Mouse (Mus musculus): ENCODE measurements around the gene Bcl2a1b.
"Not testable (repeated sequence)": the region's sequence is repeated elsewhere in the genome, so short reads cannot be mapped to it uniquely, and the experiment has no call there.

Gene Bcl2a1b
- long read RNA-seq, experiment 1, transcript Bcl2a1b-201 (2 exons, 817 nt), result major isoform, 8 of 11 reads
- long read RNA-seq, experiment 1, partial matches to known transcripts, result 0 of 11 reads
- long read RNA-seq, experiment 1, other reads (novel, unspliced or antisense), result 3 of 11 reads
- long read RNA-seq, experiment 2, transcript Bcl2a1b-201 (2 exons, 817 nt), result major isoform, 6 of 6 reads
- long read RNA-seq, experiment 2, partial matches to known transcripts, result 0 of 6 reads
- long read RNA-seq, experiment 2, other reads (novel, unspliced or antisense), result 0 of 6 reads

DNA sequence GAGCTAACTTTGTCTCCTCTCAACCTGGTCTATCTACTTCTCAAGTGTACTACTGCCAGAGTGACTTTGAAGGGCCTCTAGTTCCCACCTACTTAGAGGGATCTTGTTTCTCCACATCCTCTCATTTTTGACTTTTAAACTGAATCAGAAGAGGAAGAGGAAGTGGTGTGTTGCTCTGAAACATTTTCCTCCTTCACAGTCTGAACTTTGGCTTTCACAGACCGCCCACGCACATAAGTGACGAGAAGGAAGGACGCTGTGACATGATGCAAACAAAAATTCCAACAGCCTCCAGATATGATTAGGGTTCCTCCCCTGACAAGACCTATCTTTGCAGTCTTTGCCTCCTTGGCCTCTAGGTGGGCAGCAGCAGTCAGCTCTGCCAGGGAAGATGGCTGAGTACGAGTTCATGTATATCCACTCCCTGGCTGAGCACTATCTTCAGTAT lies at the start of gene Bcl2a1b, which contains the start of gene Gm29094:
Gene Bcl2a1b, plus strand, starts transcription at position 241 of the 448 bp plus-strand sequence.
Gene Gm29094, plus strand, starts transcription at position 411 of the 448 bp plus-strand sequence.
- intact Hi-C loops (cut with DNase I), result not testable (repeated sequence)

DNA sequence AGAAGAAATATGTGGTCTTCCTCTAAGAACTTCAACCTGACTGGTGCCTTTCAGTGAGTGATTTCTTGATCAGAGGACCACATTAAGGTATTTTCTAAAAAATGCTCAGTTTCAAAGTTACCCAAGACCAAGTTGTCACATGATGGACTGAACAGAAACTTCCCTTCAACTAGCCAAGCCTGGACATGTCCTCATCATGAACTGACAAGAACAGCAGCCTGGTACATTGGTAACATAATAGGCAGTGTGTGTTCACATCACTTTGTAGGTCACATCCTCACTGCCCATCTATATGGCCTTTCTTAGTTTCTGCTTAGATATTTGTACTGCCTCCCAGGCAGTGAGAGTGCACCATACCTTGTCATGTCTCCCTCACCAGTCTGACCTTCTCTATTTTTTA lies 26.5 kb upstream of the Bcl2a1b start:
- intact Hi-C loops (cut with DNase I), result not testable (repeated sequence)

DNA sequence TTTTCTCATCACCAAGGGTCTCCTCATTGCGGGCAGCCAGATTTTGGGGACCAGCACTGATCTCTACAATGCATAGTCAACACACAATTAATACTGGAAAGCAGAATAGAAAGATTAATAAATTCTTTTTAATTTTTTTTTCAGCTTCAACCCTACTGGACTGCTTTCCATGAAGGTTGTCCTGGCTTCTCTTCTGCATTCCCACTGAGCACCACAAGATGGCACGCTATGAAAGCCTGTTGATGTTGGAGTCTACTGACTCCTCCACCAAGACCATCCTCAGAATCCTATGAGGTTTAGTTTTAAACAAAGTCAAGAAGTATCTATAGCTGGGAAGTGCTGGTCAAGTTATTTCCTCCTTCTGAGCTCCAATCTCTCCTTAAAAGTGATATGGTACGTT lies 20.2 kb upstream of the Bcl2a1b start:
- intact Hi-C loops (cut with DNase I), result not testable (repeated sequence)

- intact Hi-C loops (cut with DNase I), result not testable (repeated sequence)
Observed at GRCm38 (mm10) chr9:89179469-89179868, 19.5 kb upstream of the Bcl2a1b start.

DNA sequence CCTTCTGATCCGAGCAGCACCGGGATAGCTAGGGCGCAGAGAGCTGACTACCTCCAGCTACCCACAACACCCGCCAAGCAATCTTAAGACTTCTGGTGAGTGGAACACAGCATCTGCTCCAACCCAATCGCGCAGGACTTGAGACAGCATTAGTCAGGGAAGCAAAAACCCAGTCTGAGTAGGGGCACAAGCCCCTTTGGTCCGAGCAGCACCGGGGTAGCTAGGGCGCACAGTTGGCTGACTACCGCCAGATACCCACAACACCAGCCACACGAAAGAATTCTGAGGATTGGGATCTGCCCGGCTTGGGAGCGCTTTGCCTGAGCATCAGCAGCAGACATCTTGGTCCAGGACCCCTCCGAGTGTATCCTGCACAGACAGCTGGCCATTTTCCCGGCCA lies 12.0 kb upstream of the Bcl2a1b start:
- intact Hi-C loops (cut with DNase I), result not testable (repeated sequence)

DNA sequence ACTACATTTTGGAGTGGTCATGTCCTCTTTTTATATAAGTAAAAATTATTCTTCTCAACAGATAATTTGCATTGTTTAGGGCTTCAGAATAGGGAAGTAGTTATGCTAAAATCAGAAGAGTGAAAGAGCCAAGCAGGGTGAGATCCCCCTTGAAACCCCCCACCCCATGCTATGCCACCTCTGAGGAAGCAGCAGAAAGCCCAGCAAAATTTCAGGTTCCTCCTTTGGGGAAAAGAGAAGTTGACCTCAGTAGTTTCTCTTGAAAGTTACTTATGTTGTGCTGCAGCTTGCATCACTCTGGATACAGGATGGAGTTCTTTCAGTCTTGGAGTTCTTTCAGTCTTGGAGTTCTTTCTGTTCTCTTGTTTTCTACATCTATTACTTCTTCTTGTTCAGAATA lies 3.5 kb upstream of the Bcl2a1b start:
- intact Hi-C loops (cut with DNase I), result not testable (repeated sequence)

GRCm38 (mm10) chr9:89197509-89197908 lies 1.5 kb upstream of the Bcl2a1b start:
- intact Hi-C loops (cut with DNase I), result not testable (repeated sequence)

DNA sequence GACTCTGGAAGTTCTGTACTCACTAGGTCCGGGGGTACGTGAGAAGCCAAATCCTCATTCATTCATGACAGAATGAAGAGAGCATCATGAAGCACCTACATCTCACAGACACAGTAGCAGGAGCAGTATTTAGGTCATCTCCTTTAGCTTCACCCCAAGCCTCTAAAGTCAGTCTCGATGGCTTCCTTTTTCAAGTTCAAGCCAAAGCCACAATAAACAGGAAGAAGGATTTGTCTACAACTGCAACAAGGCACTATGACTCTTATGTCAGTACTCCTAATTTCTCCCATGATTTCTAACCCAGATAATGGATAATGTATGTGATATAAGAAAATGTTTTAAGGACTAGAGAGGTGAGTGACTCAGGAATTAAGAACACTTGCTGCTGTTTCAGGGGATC lies 660 bp upstream of the Bcl2a1b start:
- intact Hi-C loops (cut with DNase I), result not testable (repeated sequence)

- intact Hi-C loops (cut with DNase I), result not testable (repeated sequence)
Observed at GRCm38 (mm10) chr9:89202256-89202655, 3.2 kb downstream of the Bcl2a1b start.

GRCm38 (mm10) chr9:89208939-89209338 lies 9.9 kb downstream of the Bcl2a1b start:
- intact Hi-C loops (cut with DNase I), result not testable (repeated sequence)

GRCm38 (mm10) chr9:89210353-89211064 lies 11.5 kb downstream of the Bcl2a1b start, which contains the start of gene Mthfs:
Gene Mthfs, plus strand, starts transcription at chr9:89210676.
- intact Hi-C loops (cut with DNase I), result not testable (repeated sequence)

DNA sequence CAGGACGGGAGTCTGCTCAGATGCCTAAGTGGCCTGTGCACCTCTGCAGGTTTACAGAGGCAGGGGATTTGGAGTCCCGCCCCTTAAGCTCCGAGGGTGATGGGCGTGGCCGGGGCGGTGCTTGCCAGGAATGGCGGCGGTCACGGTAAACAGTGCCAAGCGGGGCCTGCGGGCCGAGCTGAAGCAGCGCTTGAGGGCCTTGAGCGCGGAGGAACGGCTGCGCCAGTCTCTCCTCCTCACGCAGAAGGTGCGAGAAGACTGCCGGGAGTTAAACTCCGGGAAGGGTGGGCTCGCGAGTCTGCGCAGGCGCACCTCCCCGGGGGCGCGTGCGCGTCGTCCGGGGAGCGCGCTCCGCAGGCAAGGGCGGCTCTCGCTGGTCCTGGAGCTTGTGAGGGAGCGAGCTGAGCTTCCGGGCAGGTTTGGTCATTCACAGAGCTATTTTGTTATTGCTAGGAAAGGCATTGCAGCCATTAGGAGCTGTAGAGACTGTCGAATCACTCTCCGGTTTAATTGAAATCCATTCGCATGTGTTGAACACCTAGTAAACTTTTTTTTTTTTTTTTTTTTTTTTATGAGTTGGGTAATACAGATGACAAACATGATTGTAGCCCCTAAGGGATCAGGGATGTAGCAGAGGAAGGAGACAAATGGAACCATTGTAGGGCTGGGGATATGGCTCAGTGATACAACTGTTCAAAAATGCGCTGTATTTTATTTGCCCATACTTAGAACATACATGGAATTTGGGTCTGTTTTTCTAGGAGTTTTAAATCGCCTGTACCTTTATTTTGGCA lies 12.3 kb downstream of the Bcl2a1b start:
- intact Hi-C loops (cut with DNase I), result not testable (repeated sequence)

- intact Hi-C loops (cut with DNase I), result not testable (repeated sequence)
Observed at GRCm38 (mm10) chr9:89212428-89212827, 13.4 kb downstream of the Bcl2a1b start.

- intact Hi-C loops (cut with DNase I), result not testable (repeated sequence)
Observed at GRCm38 (mm10) chr9:89218174-89218573, 19.2 kb downstream of the Bcl2a1b start.

- intact Hi-C loops (cut with DNase I), result not testable (repeated sequence)
Observed at GRCm38 (mm10) chr9:89219668-89220067, 20.7 kb downstream of the Bcl2a1b start.

DNA sequence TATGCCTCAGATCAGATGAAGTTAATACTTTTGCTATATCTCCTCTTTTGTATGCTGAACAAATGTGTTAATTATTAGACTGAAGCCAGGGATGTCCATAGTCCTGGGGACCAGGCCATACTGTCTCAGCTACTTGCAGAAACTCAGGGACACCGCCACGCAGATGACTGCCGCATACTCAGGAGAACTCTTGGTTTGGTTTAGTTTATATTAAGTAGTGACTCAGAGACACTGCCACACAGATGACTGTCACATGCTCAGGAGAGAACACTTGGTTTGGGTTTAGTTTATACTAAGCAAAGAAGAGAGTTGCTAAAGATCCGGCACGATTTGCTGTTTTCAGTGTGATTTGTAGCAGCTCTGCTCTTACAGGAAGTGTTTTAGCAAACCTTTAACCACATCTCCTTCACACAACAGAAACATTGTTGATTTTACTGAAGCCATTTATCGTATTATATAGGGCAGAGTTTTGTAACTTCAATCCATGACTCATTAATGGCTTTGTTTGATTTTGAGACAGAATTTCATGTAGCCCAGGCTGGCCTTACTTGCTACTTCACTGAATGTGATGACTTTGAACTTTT lies 21.8 kb downstream of the Bcl2a1b start:
- intact Hi-C loops (cut with DNase I), result not testable (repeated sequence)

GRCm38 (mm10) chr9:89226071-89226470 lies 27.1 kb downstream of the Bcl2a1b start:
- intact Hi-C loops (cut with DNase I), result loop anchor here (5.0 kb wide), 2 partner anchors 451 to 519 kb away; no protein-coding TSS in a partner anchor

GRCm38 (mm10) chr9:89228122-89228521 lies 29.1 kb downstream of the Bcl2a1b start:
- intact Hi-C loops (cut with DNase I), result loop anchor here (5.0 kb wide), 2 partner anchors 449 to 521 kb away; no protein-coding TSS in a partner anchor

- intact Hi-C loops (cut with DNase I), result not testable (repeated sequence)
Observed at GRCm38 (mm10) chr9:89230897-89231497, 32.0 kb downstream of the Bcl2a1b start.

DNA sequence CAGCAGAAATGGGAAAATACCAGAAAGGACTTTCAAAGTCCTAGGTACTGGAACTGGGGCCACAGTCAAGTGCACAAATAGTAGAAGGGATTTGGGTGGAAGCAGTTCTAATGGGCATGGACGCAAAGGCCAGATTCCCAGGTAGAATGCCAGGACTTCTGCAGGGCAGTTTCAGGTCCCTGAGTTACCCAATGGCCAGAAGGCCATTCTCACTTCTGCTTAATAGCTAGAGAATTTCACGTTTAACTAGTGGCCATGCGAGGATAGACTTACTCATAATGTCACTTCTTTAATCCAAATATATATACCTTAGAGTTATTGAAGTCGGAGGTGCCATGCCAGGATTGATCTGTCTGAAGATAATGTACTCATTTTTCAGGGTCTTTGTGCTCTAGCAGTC lies 38.1 kb downstream of the Bcl2a1b start:
- intact Hi-C loops (cut with DNase I), result not testable (repeated sequence)
